Mouse (Mus musculus): Measurements from ENCODE around the gene Gm17334.

DNA sequence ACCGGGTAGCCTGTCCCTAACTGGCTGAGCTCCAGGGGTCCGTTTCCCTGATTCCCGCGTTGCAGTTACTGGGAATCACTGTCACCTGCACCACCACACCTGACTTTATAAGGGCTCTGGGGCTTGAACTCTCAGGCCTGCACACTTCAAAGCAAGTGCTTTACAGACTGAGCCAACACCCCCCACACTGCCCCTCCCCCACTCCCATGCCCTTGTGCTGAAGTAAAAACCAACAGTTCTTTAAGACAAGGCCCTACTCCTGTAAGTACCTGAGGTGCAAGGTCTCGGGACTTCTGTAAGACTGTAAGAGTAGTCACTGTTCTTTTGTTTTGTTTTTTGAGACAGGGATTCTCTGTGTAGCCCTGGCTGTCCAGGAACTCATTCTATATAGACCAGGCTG is 5.5 kb upstream of the Gm17334 start:
- no peak for TF ChIP-seq MAFK (IDR thresholded peaks at IDR 0.05; ENCODE audit: insufficient read depth, low read depth, low read length)
- no peak for TF ChIP-seq HCFC1 (IDR thresholded peaks at IDR 0.05; ENCODE audit: borderline replicate concordance, insufficient read depth, low read length)
- no peak for TF ChIP-seq ZNF384 (IDR thresholded peaks at IDR 0.05; ENCODE audit: low read depth, low read length)
- no peak for TF ChIP-seq ZC3H11A (IDR thresholded peaks at IDR 0.05; ENCODE audit: borderline replicate concordance, low read depth, low read length)
- TF ChIP-seq CHD2 (IDR thresholded peaks at IDR 0.05; ENCODE audit: low read depth, low read length) = no peak
